Mouse (Mus musculus) intestine, embryonic 14.5 days (tissue): ENCODE results near the gene Kcnk6. TPM values are rescaled to one million over a fixed set of nuclear protein-coding genes. Genes with fewer than 3 reads are reported as not detected.

Experiments used
- ATAC-seq: fragments of 200-750 bp; cut with Nextera tagmentation; replicated peaks from 2 replicates; pipeline ENCODE4 v1.8.0; 2017; ENCODE audit warnings: low read depth, moderate number of reproducible peaks, moderate TSS enrichment, moderate library complexity; ENCODE audit not compliant: low FRiP score, low TSS enrichment
- DNase-seq: peaks from one replicate; pipeline ENCODE4 v3.0.0-alpha.2; 2018; ENCODE audit warnings: low spot score
- H3K27ac ChIP-seq: fragments of 300-500 bp; sonication (generic); 2 replicates; pipeline ENCODE4 v1.5.1; 2014; ENCODE audit warnings: low read depth, mild to moderate bottlenecking, control low read depth
- H3K27me3 ChIP-seq: fragments of 300-500 bp; sonication (generic); replicated peaks from 2 replicates; pipeline ENCODE4 v1.6.1; 2014; ENCODE audit warnings: low read length, control low read depth; ENCODE audit not compliant: control insufficient read depth, insufficient read depth
- H3K36me3 ChIP-seq: fragments of 300-500 bp; sonication (generic); 2 replicates; pipeline ENCODE4 v1.6.1; 2014; ENCODE audit warnings: low read length, control low read depth; ENCODE audit not compliant: control insufficient read depth, insufficient read depth
- H3K4me1 ChIP-seq: fragments of 300-500 bp; sonication (generic); replicated peaks from 2 replicates; pipeline ENCODE4 v1.6.1; 2014; ENCODE audit warnings: low read length, control low read depth, mixed read lengths; ENCODE audit not compliant: control insufficient read depth, insufficient read depth
- H3K4me2 ChIP-seq: fragments of 300-500 bp; sonication (generic); 2 replicates; pipeline ENCODE4 v1.6.1; 2014; ENCODE audit warnings: low read length
- H3K4me3 ChIP-seq: fragments of 300-500 bp; sonication (generic); 2 replicates; pipeline ENCODE4 v1.5.1; 2014; ENCODE audit warnings: low read depth, low read length, control low read depth, mixed read lengths
- H3K9ac ChIP-seq: fragments of 300-500 bp; sonication (generic); 2 replicates; pipeline ENCODE4 v1.6.1; 2014; ENCODE audit warnings: mild to moderate bottlenecking, low read length
- H3K9me3 ChIP-seq: fragments of 300-500 bp; sonication (generic); 2 replicates; pipeline ENCODE4 v1.6.1; 2016; ENCODE audit warnings: low read length, control low read depth; ENCODE audit not compliant: control insufficient read depth
- WGBS: fragments of 180-500 bp; shearing (Covaris S2); extraction: QIAGEN DNeasy Blood & Tissue Kit; methylation state at CpG from one replicate; pipeline ENCODE4 v1.1.7; 2014; 5-methylcytosine and 5-hydroxymethylcytosine counted together
- polyA plus RNA-seq: library from polyadenylated mRNA; unstranded; fragments of >200 nt; fragmentation: Nextera tagmentation; extraction: Ambion mirVana; gene quantifications from 2 replicates; pipeline ENCODE4 v1.2.1, GENCODE M21; 2014

Gene Kcnk6
- polyA plus RNA-seq, 1 experiment from 2014 or later: 0.65 TPM

GRCm38 (mm10) chr7:29255875-29256274 is 23.6 kb upstream of the Kcnk6 start:
- peaks cover 18% of the 10 kb centered on the region for H3K4me1 ChIP-seq
- 0 out of 2 replicates have a peak, but pooled peaks cover 13% of the 10 kb centered on the region for H3K36me3 ChIP-seq
- no peak overlapping the region for H3K4me2 ChIP-seq
- H3K27me3 ChIP-seq: no peaks in the 10 kb centered on the region
- no peak overlapping the region for H3K9ac ChIP-seq
- H3K4me3 ChIP-seq: no peak overlapping the region
- WGBS: 80% methylated on average over 4 of the region's 4 CpGs
- ATAC-seq (no peak), DNase-seq (no peak)
- H3K27ac ChIP-seq: no peak overlapping the region
- no peaks in the 10 kb centered on the region for H3K9me3 ChIP-seq

- Histone ChIP-seq H3K4me3 (no peak overlapping the region), H3K36me3 (0 out of 2 replicates have a peak, but pooled peaks cover 4% of the 10 kb centered on the region), H3K9me3 (no peaks in the 10 kb centered on the region), H3K27ac (peak overlapping the region; percentile 24), H3K4me2 (no peak overlapping the region), H3K27me3 (no peaks in the 10 kb centered on the region), H3K9ac (no peak overlapping the region), H3K4me1 (peaks cover 18% of the 10 kb centered on the region)
- DNase-seq (peak; percentile 66), ATAC-seq (peak; percentile 30; the same call in 1 of the 2 replicates)
- WGBS: 25% methylated on average over 5 of the region's 5 CpGs
Measured at GRCm38 (mm10) chr7:29253842-29254241, 21.5 kb upstream of the Kcnk6 start.

GRCm38 (mm10) chr7:29251166-29251565 is 18.9 kb upstream of the Kcnk6 start:
- WGBS: 58% methylated on average over 3 of the region's 3 CpGs
- Histone ChIP-seq H3K4me1 (peaks cover 21% of the 10 kb centered on the region), H3K4me3 (no peak overlapping the region), H3K4me2 (no peak overlapping the region), H3K36me3 (no peaks in the 10 kb centered on the region; the same call in 1 of the 2 replicates), H3K27ac (peak overlapping the region; percentile 0; the same call in 1 of the 2 replicates), H3K27me3 (no peaks in the 10 kb centered on the region), H3K9me3 (no peaks in the 10 kb centered on the region), H3K9ac (no peak overlapping the region)
- peak; percentile 63 for ATAC-seq
- peak; percentile 69 for DNase-seq

- no peaks in the 10 kb centered on the region for H3K9me3 ChIP-seq
- peak; percentile 76 for DNase-seq
Measured at GRCm38 (mm10) chr7:29248261-29248841, 16.0 kb upstream of the Kcnk6 start, which contains the start of gene 2200002D01Rik. Gene 2200002D01Rik, minus strand, starts transcription at chr7:29248466.

GRCm38 (mm10) chr7:29247706-29248105 is 15.4 kb upstream of the Kcnk6 start:
- no peaks in the 10 kb centered on the region for H3K9me3 ChIP-seq
- H3K27ac ChIP-seq: peak overlapping the region; percentile 81
- H3K4me3 ChIP-seq: peak overlapping the region; percentile 41
- peaks cover 24% of the 10 kb centered on the region for H3K4me1 ChIP-seq
- H3K36me3 ChIP-seq: peaks cover 12% of the 10 kb centered on the region
- no peaks in the 10 kb centered on the region for H3K27me3 ChIP-seq
- 20% methylated on average over 19 of the region's 19 CpGs for WGBS
- peak overlapping the region; percentile 49 for H3K4me2 ChIP-seq
- H3K9ac ChIP-seq: peak overlapping the region; percentile 51
- DNase-seq (peak; percentile 69), ATAC-seq (no peak)

More at GRCm38 (mm10) chr7:29248261-29248841, 16.0 kb upstream of the Kcnk6 start, which contains the start of gene 2200002D01Rik:
- H3K4me1 ChIP-seq: peaks cover 24% of the 10 kb centered on the region
- peak within 1 kb of the TSS; percentile 51 for H3K9ac ChIP-seq
- H3K4me2 ChIP-seq: peak within 1 kb of the TSS; percentile 49
- peak; percentile 71 for ATAC-seq
- H3K27me3 ChIP-seq: no peaks in the 10 kb centered on the region
- peak within 1 kb of the TSS; percentile 81 for H3K27ac ChIP-seq
- WGBS: 21% methylated on average over 20 of the region's 20 CpGs
- H3K36me3 ChIP-seq: peaks cover 12% of the 10 kb centered on the region
- H3K4me3 ChIP-seq: peak within 1 kb of the TSS; percentile 41

- Histone ChIP-seq H3K9me3 (no peaks in the 10 kb centered on the region), H3K4me3 (peak overlapping the region; percentile 41), H3K9ac (peak overlapping the region; percentile 20), H3K36me3 (peaks cover 12% of the 10 kb centered on the region), H3K27ac (peak overlapping the region; percentile 81; the same call in 1 of the 2 replicates), H3K4me2 (peak overlapping the region; percentile 49), H3K27me3 (no peaks in the 10 kb centered on the region), H3K4me1 (peaks cover 24% of the 10 kb centered on the region)
- peak; percentile 94 for DNase-seq
- WGBS: 29% methylated on average over 16 of the region's 16 CpGs
- ATAC-seq: 0 out of 2 replicates have a peak, but pooled peaks have one; percentile 9
Measured at GRCm38 (mm10) chr7:29247314-29247700, 15.0 kb upstream of the Kcnk6 start.

- 77% methylated on average over 21 of the region's 21 CpGs for WGBS
- no peak for DNase-seq
- H3K9ac ChIP-seq: peak overlapping the region; percentile 20; the same call in 1 of the 2 replicates
- H3K27me3 ChIP-seq: no peaks in the 10 kb centered on the region
- peak overlapping the region; percentile 41 for H3K4me3 ChIP-seq
- H3K4me1 ChIP-seq: peaks cover 24% of the 10 kb centered on the region
- ATAC-seq: no peak
- peak overlapping the region; percentile 49 for H3K4me2 ChIP-seq
- no peak overlapping the region for H3K27ac ChIP-seq
- peaks cover 12% of the 10 kb centered on the region for H3K36me3 ChIP-seq
- no peaks in the 10 kb centered on the region for H3K9me3 ChIP-seq
Measured at GRCm38 (mm10) chr7:29246619-29247313, 14.5 kb upstream of the Kcnk6 start.

- WGBS: 63% methylated on average over 5 of the region's 5 CpGs
- no peak overlapping the region for H3K9ac ChIP-seq
- no peak overlapping the region for H3K4me2 ChIP-seq
Measured at GRCm38 (mm10) chr7:29246015-29246414, 13.7 kb upstream of the Kcnk6 start.

More at GRCm38 (mm10) chr7:29246015-29246414, 13.7 kb upstream of the Kcnk6 start:
- ATAC-seq: no peak
- Histone ChIP-seq H3K36me3 (peaks cover 12% of the 10 kb centered on the region), H3K27me3 (no peaks in the 10 kb centered on the region), H3K4me1 (peaks cover 24% of the 10 kb centered on the region), H3K4me3 (no peak overlapping the region), H3K9me3 (no peaks in the 10 kb centered on the region), H3K27ac (no peak overlapping the region)
- DNase-seq: no peak
